Mouse (Mus musculus): ENCODE results near the gene Bcl2. TPM values are rescaled to one million over a fixed set of nuclear protein-coding genes. Genes with fewer than 3 reads are reported as not detected.

Gene Bcl2
- polyA plus RNA-seq (2015; fragmentation: Nextera tagmentation; extraction: Ambion mirVana) = 9.3 and 10.4 TPM in 2 replicates

DNA sequence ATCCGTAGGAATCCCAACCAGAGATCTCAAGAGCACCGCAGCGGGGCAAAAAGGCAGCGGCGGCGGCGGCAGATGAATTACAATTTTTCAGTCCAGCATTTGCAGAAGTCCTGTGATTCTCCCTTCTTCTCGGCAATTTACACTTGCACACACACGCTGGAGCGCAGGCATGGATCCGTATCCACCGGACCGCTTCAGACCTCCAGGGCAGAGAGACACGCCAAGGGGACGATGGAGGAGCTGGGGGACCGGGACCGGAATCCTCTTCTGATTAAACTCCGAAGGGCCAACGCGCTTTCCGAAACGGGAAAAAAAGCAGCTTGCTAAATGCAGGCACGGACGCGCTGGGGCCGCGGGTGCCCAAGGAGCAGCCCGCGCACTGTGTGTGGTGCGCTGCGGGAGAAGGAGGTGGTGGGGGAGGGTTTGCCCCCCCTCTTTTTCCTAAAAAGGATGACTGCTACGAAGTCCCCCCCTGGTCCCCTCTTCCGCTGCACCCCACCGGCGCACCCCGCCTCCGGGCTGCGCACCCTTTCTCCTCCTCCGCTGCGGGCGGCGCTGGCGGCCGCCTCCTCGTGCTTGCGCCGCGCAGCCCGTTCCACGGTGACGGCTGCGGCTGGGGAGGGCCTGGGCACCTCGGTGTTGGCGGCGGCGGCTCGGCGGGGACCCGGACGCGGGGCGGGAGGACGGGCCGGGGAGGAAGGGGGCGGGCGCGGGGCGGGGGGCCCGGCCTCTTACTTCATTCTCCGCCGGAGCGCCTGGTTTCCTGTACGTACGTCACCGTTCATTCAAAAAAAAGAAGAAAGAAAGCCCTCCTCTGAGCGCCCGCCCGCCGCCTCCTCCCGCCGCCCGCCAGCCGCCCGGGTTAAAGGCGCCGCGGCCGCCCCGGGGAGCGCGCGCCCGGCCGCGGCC is at the start of gene Bcl2:
Gene Bcl2 (minus strand): TSS at position 654 of the 909 bp plus-strand sequence.
- Histone ChIP-seq H3K27me3 (ENCODE audit: control insufficient read depth, insufficient read depth, low read length) (no peaks in the 10 kb centered on the region), H3K4me3 (ENCODE audit: low read length) (peak within 1 kb of the TSS; percentile 90), H3K4me2 (ENCODE audit: low read depth, low read length) (peak within 1 kb of the TSS; percentile 97), H3K36me3 (ENCODE audit: control insufficient read depth, insufficient read depth) (no peaks in the 10 kb centered on the region), H3K9me3 (replicated peaks; ENCODE audit: control insufficient read depth, low read length) (no peaks in the 10 kb centered on the region), H3K27ac (ENCODE audit: low read length) (peak within 1 kb of the TSS; percentile 93), H3K4me1 (ENCODE audit: control insufficient read depth, insufficient read depth, low read length) (peaks cover 20% of the 10 kb centered on the region), H3K9ac (ENCODE audit: low read length) (peak within 1 kb of the TSS; percentile 86)
- WGBS = under 1% methylated on average over 77 of the region's 95 CpGs
- ATAC-seq (replicated peaks; ENCODE audit: extremely low read depth, insufficient read depth, low FRiP score) = peak; percentile 83

GRCm38 (mm10) chr1:106760750-106761149 is 46.7 kb upstream of the Bcl2 start:
- Histone ChIP-seq H3K4me3 (ENCODE audit: low read length) (no peak overlapping the region), H3K36me3 (ENCODE audit: control insufficient read depth, insufficient read depth) (no peaks in the 10 kb centered on the region), H3K4me1 (ENCODE audit: control insufficient read depth, insufficient read depth, low read length) (peaks cover 14% of the 10 kb centered on the region), H3K27me3 (ENCODE audit: control insufficient read depth, insufficient read depth, low read length) (no peaks in the 10 kb centered on the region), H3K9ac (ENCODE audit: low read length) (no peak overlapping the region), H3K27ac (ENCODE audit: low read length) (no peak overlapping the region), H3K4me2 (ENCODE audit: low read depth, low read length) (no peak overlapping the region), H3K9me3 (replicated peaks; ENCODE audit: control insufficient read depth, low read length) (no peaks in the 10 kb centered on the region)
- WGBS = 85% methylated on average over 3 of the region's 3 CpGs
- ATAC-seq (replicated peaks; ENCODE audit: extremely low read depth, insufficient read depth, low FRiP score) = no peak

DNA sequence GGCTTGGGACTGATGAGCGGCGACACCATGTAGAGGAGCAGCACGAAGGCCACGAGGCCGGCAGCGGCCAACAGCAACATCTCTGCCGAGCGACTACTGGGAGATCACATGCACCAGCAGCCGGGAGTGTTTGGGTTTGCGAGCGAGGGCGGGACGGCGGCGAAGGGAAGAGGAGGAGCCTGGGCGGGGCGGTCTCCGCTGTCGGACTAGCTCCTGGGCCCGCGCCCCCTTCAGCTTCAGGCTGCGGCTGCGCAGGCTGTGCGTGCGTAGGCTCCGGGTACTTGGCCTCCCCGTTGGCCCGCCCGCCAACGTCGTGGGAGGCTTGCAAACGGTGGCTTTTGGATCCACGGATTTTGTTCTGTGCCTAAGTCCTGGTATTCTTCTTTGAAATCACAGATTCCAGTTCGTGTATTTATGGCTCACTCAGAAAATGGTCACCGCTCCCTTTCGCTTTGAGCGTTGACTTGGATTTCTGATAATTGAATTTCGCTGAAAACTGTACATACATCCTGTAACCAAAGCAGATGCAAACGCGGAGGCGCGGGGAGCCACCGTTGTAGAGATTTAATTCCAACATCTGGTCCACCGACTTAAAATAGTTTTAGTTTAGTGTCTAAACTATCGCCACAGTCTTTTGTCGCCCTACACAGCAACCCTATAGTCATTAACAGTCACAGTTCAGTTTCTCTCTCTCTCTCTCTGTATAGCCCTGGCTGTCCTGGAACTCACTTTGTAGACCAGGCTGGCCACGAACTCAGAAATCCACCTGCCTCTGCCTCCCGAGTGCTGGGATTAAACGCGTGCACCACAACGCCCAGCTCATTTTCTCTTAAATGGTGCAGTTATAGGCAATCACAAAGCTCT is 45.7 kb upstream of the Bcl2 start, which contains the start of gene Kdsr:
Gene Kdsr (minus strand): TSS at position 156 of the 864 bp plus-strand sequence.
- Histone ChIP-seq H3K4me2 (ENCODE audit: low read depth, low read length) (peak within 1 kb of the TSS; percentile 99), H3K4me1 (ENCODE audit: control insufficient read depth, insufficient read depth, low read length) (peaks cover 14% of the 10 kb centered on the region), H3K4me3 (ENCODE audit: low read length) (peak within 1 kb of the TSS; percentile 91), H3K9ac (ENCODE audit: low read length) (peak within 1 kb of the TSS; percentile 87), H3K27ac (ENCODE audit: low read length) (peak within 1 kb of the TSS; percentile 93), H3K27me3 (ENCODE audit: control insufficient read depth, insufficient read depth, low read length) (no peaks in the 10 kb centered on the region), H3K9me3 (replicated peaks; ENCODE audit: control insufficient read depth, low read length) (no peaks in the 10 kb centered on the region), H3K36me3 (ENCODE audit: control insufficient read depth, insufficient read depth) (no peaks in the 10 kb centered on the region)
- peak; percentile 100 for ATAC-seq (replicated peaks; ENCODE audit: extremely low read depth, insufficient read depth, low FRiP score)
- 3% methylated on average over 51 of the region's 51 CpGs for WGBS

DNA sequence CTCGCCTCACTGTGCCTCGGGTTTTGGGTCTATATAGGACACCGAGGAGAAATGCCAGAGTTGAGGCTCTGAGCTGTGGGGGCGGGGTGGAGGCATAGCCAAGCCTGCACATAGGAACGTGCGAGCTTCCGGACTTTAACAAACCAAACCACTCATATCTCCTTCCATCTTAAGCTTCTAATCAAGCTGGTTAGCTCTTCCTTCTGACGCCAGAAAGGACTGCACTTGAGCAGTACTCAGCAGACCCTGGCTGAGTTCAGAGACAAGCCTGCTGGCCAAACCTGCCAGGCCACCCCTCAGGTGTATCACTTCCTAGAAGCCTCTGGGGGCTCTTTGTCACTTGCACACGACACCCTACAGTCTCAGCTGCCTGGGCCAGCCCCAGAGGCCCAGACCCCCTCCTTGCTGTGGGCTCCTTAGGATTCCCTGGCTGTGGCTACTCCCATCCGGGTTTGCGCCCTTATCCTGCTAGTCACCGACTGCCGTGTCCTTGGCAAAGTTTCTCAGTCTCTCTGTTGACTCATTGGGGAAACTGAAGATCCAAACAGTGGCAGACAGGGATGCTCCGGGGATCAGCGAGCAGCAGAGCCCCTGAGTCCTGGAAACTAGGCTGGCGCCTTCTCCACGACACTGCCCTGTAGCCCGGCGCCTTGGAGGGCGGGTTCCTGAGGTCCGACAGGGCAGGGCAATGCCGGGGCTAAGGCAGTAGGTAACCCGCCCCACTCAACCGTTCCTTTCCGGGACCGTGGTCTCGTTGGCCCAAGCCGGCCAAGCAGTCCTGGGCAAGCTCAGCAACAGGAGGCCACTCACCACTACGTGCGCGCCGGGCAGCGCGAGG is 44.9 kb upstream of the Bcl2 start:
- H3K27ac ChIP-seq (ENCODE audit: low read length) = peak overlapping the region; percentile 93
- 1% methylated on average over 34 of the region's 34 CpGs for whole genome bisulfite sequencing
- H3K27me3 ChIP-seq (ENCODE audit: control insufficient read depth, insufficient read depth, low read length) = no peaks in the 10 kb centered on the region
- peak overlapping the region; percentile 99 for H3K4me2 ChIP-seq (ENCODE audit: low read depth, low read length)
- peaks cover 2% of the 10 kb centered on the region; the same call in 1 of the 2 replicates for H3K36me3 ChIP-seq (ENCODE audit: control insufficient read depth, insufficient read depth)
- peaks cover 14% of the 10 kb centered on the region for H3K4me1 ChIP-seq (ENCODE audit: control insufficient read depth, insufficient read depth, low read length)
- ATAC-seq (replicated peaks; ENCODE audit: extremely low read depth, insufficient read depth, low FRiP score) = peak; percentile 35
- H3K9me3 ChIP-seq (replicated peaks; ENCODE audit: control insufficient read depth, low read length) = no peaks in the 10 kb centered on the region
- H3K4me3 ChIP-seq (ENCODE audit: low read length) = peak overlapping the region; percentile 91
- H3K9ac ChIP-seq (ENCODE audit: low read length) = peak overlapping the region; percentile 87

DNA sequence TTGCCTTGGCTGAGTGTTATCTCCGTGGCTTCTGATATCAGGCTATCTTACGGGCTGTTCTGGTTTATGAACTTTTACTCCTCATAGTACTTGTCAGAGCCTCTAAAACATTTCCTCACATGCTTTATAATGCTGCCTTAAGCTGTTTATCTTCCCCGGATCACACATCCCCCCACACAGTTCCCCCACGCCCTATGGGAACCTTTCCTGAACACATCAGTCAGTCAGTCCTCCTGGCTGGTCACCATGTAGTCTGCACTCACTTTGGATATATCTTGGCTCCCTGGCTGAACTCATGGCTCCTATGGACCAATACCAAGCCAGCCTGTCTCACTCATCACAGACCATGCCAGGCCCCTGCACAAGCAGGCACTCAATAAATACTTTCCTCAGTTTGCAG is 42.6 kb upstream of the Bcl2 start:
- no peak for ATAC-seq (replicated peaks; ENCODE audit: extremely low read depth, insufficient read depth, low FRiP score)
- peaks cover 3% of the 10 kb centered on the region; the same call in 1 of the 2 replicates for H3K36me3 ChIP-seq (ENCODE audit: control insufficient read depth, insufficient read depth)
- H3K9ac ChIP-seq (ENCODE audit: low read length) = no peak overlapping the region
- no peaks in the 10 kb centered on the region for H3K27me3 ChIP-seq (ENCODE audit: control insufficient read depth, insufficient read depth, low read length)
- no peak overlapping the region for H3K27ac ChIP-seq (ENCODE audit: low read length)
- peaks cover 14% of the 10 kb centered on the region for H3K4me1 ChIP-seq (ENCODE audit: control insufficient read depth, insufficient read depth, low read length)
- WGBS = 60% methylated on average over 4 of the region's 4 CpGs
- no peaks in the 10 kb centered on the region for H3K9me3 ChIP-seq (replicated peaks; ENCODE audit: control insufficient read depth, low read length)
- H3K4me3 ChIP-seq (ENCODE audit: low read length) = no peak overlapping the region
- no peak overlapping the region for H3K4me2 ChIP-seq (ENCODE audit: low read depth, low read length)

DNA sequence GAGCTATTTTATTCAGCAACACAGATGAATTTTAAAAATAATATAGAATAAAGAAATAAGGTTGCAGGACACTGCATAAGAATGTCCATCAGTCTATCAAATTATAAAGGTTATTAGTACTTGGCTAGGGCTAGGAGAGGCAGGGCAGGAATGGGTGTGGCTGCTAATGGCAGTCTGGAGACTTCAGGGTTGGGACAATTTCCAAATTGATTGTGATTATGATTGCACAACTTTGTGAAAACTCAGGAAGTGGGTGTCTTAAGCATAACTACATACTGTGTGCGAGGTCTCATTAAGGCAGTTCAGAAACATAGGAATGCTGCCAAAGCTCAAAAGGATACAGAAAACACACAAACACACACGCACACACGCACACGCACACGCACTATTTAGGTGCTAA is 37.9 kb upstream of the Bcl2 start:
- H3K4me1 ChIP-seq (ENCODE audit: control insufficient read depth, insufficient read depth, low read length) = 0 out of 2 replicates have a peak, but pooled peaks cover 3% of the 10 kb centered on the region
- H3K4me2 ChIP-seq (ENCODE audit: low read depth, low read length) = no peak overlapping the region
- H3K9ac ChIP-seq (ENCODE audit: low read length) = no peak overlapping the region
- peaks cover 5% of the 10 kb centered on the region; the same call in 1 of the 2 replicates for H3K36me3 ChIP-seq (ENCODE audit: control insufficient read depth, insufficient read depth)
- no peaks in the 10 kb centered on the region for H3K9me3 ChIP-seq (replicated peaks; ENCODE audit: control insufficient read depth, low read length)
- no peaks in the 10 kb centered on the region for H3K27me3 ChIP-seq (ENCODE audit: control insufficient read depth, insufficient read depth, low read length)
- 88% methylated on average over 5 of the region's 5 CpGs for WGBS
- H3K4me3 ChIP-seq (ENCODE audit: low read length) = no peak overlapping the region
- no peak overlapping the region for H3K27ac ChIP-seq (ENCODE audit: low read length)
- ATAC-seq (replicated peaks; ENCODE audit: extremely low read depth, insufficient read depth, low FRiP score) = no peak

- no peaks in the 10 kb centered on the region for H3K4me1 ChIP-seq (ENCODE audit: control insufficient read depth, insufficient read depth, low read length)
- no peak overlapping the region for H3K4me3 ChIP-seq (ENCODE audit: low read length)
- peaks cover 9% of the 10 kb centered on the region; the same call in 1 of the 2 replicates for H3K36me3 ChIP-seq (ENCODE audit: control insufficient read depth, insufficient read depth)
- H3K4me2 ChIP-seq (ENCODE audit: low read depth, low read length) = no peak overlapping the region
- H3K27ac ChIP-seq (ENCODE audit: low read length) = no peak overlapping the region
- no peaks in the 10 kb centered on the region for H3K27me3 ChIP-seq (ENCODE audit: control insufficient read depth, insufficient read depth, low read length)
- ATAC-seq (replicated peaks; ENCODE audit: extremely low read depth, insufficient read depth, low FRiP score) = no peak
- WGBS = 73% methylated on average over 1 of the region's 1 CpGs
- no peaks in the 10 kb centered on the region for H3K9me3 ChIP-seq (replicated peaks; ENCODE audit: control insufficient read depth, low read length)
- H3K9ac ChIP-seq (ENCODE audit: low read length) = no peak overlapping the region
Observed at GRCm38 (mm10) chr1:106750656-106751055, 36.6 kb upstream of the Bcl2 start.

DNA sequence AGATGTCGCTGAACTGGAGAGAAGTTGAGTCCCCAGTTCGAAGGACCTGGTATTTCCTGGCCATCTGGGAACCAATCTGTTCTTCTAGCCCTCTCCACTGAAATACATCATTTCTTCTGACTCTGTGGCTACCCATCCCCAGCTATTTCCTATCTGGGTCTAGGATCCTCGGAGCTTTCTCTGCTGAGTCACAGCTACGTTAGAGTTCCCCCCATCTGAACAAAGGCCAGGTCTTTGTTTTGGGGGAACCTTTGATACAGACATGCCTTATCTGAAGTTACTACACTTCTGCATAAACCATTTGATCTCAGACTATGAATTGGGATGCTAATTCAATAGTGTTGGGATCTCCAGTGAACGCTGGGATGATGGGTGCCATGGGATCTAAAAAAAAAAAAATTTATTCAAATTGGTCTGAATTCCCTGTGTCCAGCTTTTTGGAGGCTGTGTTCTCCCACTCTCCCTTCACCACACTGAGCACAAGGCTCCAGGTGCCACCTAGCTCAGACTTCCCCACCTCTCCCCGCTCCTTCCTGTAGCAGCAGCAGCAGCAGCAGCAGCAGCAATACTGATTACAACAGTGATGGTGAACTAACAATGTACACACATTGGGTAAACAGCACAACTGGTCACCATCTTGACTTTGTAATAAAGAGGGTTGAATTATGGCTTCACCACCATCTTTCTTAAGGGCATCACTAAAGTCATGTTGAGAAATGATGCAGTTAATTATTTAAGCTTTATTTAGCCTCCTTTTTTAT is 34.7 kb upstream of the Bcl2 start:
- H3K4me3 ChIP-seq (ENCODE audit: low read length) = no peak overlapping the region
- no peak overlapping the region for H3K4me2 ChIP-seq (ENCODE audit: low read depth, low read length)
- H3K27me3 ChIP-seq (ENCODE audit: control insufficient read depth, insufficient read depth, low read length) = no peaks in the 10 kb centered on the region
- H3K36me3 ChIP-seq (ENCODE audit: control insufficient read depth, insufficient read depth) = peaks cover 9% of the 10 kb centered on the region; the same call in 1 of the 2 replicates
- H3K27ac ChIP-seq (ENCODE audit: low read length) = no peak overlapping the region
- no peaks in the 10 kb centered on the region for H3K9me3 ChIP-seq (replicated peaks; ENCODE audit: control insufficient read depth, low read length)
- ATAC-seq (replicated peaks; ENCODE audit: extremely low read depth, insufficient read depth, low FRiP score) = no peak
- H3K9ac ChIP-seq (ENCODE audit: low read length) = no peak overlapping the region
- no peaks in the 10 kb centered on the region for H3K4me1 ChIP-seq (ENCODE audit: control insufficient read depth, insufficient read depth, low read length)
- 85% methylated on average over 6 of the region's 6 CpGs for WGBS
